Mouse (Mus musculus) Muller cell, postnatal 12 days (primary cell): Measurements from ENCODE around the gene Fry.
A peak's percentile ranks its signal among the peaks of the same experiment; 100 is the strongest.
"Not testable (repeated sequence)": the region's sequence is repeated elsewhere in the genome, so short reads cannot be mapped to it uniquely, and the experiment has no call there.

Source experiments
- DNase-seq: peaks from one replicate; pipeline ENCODE4 v3.0.0-alpha.2; 2015; ENCODE audit errors: inconsistent ontology term

Gene Fry

GRCm38 (mm10) chr5:150457165-150457903 is 338.9 kb downstream of the Fry start:
- DNase-seq, result no peak

DNA sequence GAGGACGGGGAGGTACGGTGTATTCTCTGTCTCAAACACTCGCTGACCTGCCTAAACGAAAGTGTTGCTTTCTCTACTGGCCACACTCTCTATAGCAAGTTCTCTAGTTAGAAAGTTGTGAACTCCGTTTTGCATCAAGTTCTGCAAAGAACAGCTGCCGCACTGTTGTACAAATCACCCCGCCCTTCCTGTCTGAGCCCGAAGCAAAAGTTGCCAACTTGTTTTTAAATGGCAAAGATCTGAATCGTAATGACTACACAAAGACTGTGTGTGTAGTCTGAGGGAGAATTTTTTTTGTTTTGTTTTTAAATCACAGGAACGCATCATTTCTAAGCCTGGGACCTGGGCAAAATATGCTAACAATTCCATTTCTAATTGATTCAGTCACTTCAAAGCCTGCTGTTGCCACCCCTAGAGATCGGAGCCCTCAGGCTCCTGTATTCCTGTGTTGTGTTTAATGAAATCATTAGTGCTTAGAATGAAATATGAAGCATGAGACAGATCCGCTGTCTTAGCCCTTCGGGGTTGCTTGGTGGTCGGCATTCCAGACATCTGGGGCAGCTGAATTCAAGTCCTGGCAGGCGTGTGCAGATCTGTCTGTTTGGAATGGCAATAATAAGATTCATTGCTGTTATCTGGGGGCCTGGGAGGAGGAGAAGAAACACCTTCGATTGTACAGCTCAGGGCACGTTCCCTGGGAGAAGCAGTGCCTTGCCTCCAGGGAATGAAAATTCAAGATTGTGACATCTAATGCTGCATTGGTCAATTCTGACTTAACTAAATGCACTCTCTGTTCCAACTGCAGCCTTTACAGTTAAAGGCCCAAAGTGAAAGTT is 339.7 kb downstream of the Fry start:
- peak; percentile 81 for DNase-seq

- no peak for DNase-seq
Measured at GRCm38 (mm10) chr5:150459801-150460200, 341.4 kb downstream of the Fry start.

- no peak for DNase-seq
Measured at GRCm38 (mm10) chr5:150464721-150465120, 346.3 kb downstream of the Fry start.

- DNase-seq, result no peak
Measured at GRCm38 (mm10) chr5:150465218-150465617, 346.8 kb downstream of the Fry start.

- DNase-seq, result peak; percentile 80
Measured at GRCm38 (mm10) chr5:150466132-150466531, 347.7 kb downstream of the Fry start.

DNA sequence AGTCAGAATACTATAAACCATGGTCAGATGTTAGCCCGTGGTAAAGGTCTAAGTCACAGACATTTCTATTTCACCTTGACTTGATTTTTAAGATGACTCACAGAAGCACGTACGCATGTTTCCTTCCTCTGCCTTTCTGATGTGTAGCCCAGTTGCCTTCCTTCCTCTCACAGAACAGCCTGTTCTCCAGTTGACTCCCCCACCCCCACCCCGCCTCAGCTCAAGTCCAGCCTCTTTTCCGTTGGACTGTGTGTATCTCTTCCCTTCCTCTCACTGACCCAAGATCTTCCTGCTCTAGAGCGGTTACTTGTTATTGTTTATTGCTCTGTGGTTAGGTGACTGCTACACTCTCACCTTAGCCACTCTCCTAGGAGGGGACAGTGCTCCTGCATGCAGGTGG is 350.0 kb downstream of the Fry start:
- DNase-seq, result no peak

DNA sequence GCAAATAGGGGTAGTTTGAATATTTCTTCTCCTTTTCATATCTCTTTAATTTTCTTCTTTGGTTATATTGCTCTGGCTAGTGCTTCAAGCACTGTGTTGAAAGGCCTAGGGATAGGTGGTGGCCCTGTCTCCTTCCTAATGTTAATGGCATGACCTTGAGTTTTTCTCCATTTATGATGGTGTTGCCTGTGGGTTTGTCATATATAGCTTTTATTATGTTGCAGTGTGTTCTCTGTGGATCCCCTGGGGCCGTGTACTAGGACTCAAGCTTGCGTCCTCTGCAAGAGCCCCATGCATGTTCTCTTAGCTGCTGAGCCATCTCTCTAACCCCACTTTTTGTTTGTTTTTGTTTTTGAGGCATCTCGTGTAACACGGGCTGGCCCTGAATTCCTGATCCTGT is 358.9 kb downstream of the Fry start:
- no peak for DNase-seq

DNA sequence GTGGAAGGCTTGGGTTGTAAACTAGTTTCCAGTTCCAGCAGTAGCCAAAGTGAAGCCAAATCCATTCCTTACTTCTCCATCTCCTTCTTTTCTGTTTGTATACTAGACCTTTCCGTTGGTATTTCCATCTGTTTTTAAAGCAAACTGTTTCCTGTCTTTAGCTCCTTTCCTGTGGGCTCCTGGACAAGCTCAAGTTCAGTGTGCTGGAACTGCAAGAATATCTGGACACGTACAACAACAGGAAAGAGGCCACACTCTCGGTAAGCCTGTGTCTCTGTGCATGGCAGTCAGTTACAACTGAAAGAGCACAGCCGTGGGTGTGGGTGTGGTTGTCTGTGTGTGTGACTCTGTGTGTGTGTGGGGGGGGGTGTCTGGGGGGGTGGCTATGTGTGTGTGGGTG is 360.2 kb downstream of the Fry start:
- DNase-seq, result no peak

DNA sequence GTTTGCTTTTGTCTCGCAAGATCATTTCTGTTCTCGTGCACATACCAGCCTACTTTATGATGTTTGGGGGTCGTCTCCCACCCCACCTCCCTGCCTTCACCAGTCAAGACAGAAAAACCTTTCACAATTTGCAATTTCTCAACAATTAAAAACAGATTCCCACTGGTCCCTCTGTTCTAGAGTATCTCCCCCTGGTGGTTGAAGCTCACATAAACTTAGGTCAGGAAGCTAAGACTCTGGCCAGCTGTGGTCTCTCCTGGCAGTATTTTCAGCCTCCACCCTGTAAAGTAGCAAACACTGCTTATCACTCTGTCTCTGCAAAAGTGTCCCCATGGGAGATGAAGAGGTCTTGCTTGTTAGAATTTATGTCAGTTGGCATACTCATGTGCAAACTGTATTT is 366.8 kb downstream of the Fry start:
- DNase-seq, result no peak

GRCm38 (mm10) chr5:150490285-150490684 is 371.8 kb downstream of the Fry start:
- no peak for DNase-seq

DNA sequence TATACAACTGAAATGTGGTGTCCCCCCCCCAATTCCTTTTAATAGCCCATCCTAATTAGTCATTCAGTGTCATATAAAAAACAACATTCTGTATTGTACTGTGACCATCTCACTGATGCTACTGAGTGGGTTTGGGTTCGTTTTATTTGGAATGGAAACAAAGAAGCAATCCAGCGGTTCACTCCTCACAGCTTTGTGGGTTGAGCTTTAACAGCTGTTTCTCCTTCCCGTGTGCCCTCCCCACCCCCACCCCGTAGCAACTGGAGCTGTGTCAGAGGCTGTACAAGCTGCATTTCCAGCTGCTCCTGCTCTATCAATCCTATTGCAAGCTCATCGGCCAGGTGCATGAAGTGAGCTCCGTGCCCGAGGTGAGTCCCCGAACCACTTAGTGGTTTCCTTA is 372.4 kb downstream of the Fry start:
- DNase-seq, result no peak

GRCm38 (mm10) chr5:150491573-150492173 is 373.2 kb downstream of the Fry start:
- not testable (repeated sequence) for DNase-seq

DNA sequence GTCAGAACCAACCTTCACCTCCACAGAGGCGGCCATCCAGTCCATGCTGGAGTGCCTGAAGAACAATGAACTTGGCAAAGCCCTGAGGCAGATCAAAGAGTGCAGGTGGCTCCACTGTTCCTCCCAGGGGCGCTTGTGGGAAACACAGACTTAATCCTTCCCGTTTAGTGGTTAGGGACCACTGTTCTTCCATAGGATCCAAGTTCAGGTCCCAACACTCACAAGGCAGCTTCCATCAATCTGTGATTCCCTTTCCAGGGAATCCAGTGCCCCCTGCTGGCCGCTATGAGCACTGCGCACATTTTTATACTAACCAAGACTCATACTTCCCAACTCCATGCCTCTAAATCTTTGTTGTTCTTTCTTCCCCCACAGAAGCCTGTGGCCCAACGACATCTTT is 377.3 kb downstream of the Fry start:
- DNase-seq, result peak; percentile 0

DNA sequence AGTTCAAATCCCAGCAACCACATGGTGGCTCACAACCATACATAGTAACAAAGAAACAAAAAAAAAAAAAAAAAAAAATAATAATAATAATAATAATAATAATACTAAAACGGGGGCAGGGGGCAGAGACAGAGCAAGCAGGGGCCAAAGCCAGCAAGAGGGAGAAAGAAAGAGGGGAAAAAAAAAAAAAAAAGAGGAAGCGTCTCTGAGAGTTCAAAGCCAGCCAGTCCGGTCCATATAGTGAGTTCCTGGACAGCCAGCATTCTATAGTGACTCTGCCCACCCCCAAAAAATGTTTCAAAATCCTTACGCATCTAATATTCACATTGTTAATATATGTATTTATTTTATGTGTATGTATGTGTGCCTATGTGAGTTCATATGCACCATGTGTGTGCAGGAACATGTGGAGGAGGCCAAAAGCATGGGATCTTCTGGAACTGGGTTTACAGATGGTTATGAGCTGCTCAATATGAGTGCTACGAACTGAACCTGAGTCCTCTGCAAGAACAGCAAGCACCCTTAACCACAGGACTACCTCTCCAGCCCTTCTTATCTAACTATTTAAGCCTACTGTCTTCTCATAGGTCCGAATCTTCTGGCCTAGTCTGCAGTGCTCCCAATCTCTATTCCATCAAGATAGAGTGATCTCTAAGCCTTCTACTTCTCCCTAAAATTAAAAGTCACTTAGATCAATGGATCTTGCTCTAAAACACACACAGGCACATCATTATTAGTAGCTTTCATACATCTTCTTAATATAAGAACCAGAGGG is 392.2 kb downstream of the Fry start:
- DNase-seq, result no peak

DNA sequence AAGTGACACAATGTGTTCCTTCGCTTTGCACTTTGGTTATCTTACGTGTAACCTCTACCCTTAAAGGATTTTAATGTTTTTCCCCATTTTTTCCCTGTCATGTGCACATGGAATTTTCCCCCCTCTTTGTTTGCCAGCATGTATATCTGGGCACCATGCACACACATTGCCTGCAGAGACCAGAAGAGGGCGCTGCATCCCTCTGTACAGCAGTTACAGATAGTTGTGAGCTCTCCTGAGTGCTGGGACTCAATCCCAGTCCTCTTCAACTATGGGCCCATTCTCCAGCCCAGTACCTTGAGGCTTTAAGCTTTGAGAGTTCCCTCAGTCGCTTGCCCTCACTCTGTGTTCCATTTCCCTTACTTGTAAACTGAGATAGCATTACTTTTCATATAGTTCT is 394.8 kb downstream of the Fry start:
- DNase-seq, result no peak

DNA sequence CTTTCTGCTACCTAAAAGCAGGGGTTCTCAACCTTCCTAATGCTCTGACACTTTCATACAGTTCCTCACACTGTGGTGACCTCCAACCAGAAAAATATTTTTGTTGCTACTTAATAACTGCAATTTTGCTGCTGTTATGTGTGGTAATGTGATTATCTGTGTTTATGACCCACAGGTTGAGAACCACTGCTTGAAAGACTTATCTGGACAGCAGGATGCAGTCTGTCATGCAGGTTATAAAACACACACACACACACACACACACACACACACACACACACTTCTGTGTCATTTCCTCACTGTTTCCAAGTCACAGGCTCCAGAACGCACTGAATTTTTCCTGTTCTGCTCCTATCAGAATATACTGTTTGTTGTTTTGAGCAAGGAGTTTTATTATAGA is 395.6 kb downstream of the Fry start:
- DNase-seq, result no peak

DNA sequence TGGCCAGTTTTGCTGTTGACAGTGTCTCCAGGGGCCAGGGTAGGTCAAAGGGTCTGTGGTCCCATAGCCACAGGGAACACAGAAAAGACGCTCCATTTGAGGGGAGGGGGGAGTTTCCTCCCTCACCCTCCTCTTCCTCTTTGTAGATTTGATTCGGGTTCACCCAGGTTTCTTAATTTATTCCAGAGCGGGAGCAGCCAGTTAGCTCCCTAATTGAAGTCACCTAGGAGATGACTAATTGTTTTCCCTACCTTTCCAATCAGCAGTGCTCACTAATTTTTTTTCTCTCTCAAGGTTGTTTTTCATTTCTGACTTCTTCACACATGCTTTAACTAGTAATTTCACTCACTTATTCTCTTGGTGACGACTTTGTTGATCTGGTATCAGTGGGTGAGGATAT is 399.6 kb downstream of the Fry start, which contains the start of gene Zar1l:
TSS of gene Zar1l (minus strand) at position 101 of the 400 bp plus-strand sequence.
- no peak for DNase-seq

DNA sequence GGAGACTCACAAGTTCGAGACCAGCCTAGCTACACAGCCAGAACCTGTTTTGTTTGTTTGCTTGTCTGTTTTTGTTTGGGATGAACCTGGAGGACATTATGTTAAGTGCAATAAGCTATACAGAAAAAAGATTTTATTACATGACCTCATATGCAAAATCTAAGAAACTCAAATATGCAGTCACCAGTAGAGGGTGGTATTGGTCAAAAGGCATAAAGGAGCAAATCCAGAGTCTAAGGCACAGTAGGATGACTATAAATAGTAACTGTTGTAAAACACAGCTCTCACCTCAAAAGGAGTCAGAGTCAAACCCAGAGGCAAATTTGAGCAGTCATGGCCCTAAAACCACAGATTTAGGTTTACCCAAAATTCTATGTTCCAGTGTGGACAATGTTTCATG is 401.1 kb downstream of the Fry start:
- peak; percentile 2 for DNase-seq

GRCm38 (mm10) chr5:150521937-150522866 is 403.8 kb downstream of the Fry start, which contains the start of gene Brca2:
Gene Brca2, plus strand, starts transcription at chr5:150522630.
- peak; percentile 93 for DNase-seq

DNA sequence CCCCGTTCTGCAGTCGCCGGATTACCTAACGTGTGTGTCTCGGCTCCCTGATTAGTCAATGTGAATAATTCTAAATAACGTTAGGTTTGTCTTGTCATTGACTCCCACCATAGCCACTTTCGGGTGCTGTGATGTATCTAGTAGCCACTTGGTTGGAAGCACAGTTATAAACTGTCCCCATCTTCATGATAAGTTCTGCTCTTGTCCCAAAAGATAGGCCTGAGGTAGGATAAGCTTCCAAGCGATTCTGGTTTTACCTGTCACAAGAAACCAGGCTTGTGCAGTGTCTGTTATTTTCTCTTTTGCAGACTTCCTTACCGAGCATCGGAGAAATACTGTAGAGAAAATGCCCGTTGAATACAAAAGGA is 404.4 kb downstream of the Fry start:
- DNase-seq, result no peak
